Mouse (Mus musculus) adrenal gland, postnatal 0 days (tissue): ENCODE data around the gene Pcf11. TPM values are rescaled to one million over a fixed set of nuclear protein-coding genes. Genes with fewer than 3 reads are reported as not detected.

Experiments
- polyA plus RNA-seq: library from polyadenylated mRNA; unstranded; fragments of >200 nt; fragmentation: Nextera tagmentation; extraction: Ambion mirVana; gene quantifications from 2 replicates; pipeline ENCODE4 v1.2.1, GENCODE M21; 2015

The Pcf11 gene
- polyA plus RNA-seq, result 11.5 and 16.2 TPM in 2 replicates

DNA sequence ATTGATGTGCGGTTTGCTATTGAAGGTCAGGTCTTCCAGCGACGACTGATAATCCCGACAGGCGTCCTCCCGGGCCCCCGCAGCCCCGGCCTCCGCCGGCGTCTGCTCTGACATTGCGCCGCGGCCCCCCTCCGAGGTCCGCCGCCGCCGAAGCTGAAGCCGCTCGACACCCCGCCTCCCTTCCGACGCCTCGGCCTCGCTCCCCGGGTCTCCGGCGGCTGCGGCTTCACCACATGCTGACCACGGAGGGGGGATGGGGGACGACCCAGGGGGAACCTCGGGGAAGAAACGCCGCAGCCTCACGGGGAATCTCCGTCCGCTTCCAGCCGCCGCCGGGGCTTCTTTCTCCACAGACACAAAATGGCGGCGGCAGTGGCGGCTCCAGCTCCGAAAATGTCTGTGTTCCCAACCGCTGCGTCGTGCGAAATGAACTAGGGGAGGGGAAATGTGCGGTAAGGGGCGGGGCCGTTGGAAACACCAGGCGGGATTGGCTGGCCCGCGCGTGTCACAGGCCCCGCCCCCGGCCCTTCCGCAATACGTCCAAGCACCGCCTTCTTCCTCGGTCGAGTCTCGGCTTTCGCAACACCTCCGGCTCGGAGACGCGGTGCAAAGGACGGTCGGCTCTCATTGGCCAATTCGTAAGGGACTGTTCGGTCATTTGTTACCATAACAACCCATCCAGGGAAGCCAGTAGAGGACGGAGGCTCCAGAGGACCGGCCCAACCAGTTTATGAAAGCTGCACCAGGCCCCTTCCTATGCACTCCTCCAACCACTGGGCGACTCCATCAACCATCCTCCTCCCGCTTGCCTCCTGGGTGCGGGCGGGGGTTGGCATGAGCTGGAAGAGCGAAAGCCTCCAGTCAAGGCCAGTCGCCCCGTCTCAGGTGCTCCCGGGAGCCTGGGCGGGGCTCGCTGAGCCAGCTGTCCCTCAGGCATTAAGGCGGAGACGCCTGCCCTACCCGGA lies at the start of gene Pcf11:
Gene Pcf11, minus strand, starts transcription at position 428 of the 965 bp plus-strand sequence.

DNA sequence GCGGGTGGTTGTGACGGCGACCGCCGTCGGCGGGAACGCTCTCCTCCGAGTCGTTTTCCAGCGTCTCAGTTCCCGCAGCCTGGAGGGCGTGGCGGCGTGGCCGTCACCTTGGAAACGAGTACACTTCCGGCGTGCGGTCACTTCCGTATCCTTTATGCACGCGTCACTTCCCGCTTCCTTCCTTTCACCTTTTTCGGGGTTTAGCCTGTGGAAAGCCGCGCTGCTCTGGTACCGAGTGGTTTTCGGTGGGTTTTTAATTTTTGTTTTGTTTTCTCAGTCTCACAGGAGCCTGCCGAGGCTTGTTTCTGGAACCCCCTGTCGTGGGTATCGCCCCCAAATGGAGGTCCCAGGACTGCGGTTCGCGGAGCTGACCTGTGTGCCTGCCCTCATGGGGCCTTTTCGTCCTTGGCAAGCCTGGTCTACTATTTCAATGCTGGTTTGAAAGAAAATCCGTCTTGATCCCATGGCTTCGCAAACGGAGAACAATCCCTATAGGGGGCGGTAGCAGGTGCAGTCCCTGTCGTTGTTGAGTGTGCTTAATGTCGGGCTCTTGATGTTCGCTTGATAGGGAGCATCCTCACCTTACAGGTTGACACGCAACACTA lies 32.6 kb downstream of the Pcf11 start, which contains the start of gene Ankrd42:
Gene Ankrd42, minus strand, starts transcription at position 122 of the 605 bp plus-strand sequence.

Other genes with a start within 250 kb of the Pcf11 start
- gene Ccdc90b, start 108.8 kb downstream of the Pcf11 start, polyA plus RNA-seq, result 124 and 129 TPM in 2 replicates
- gene Ankrd42, start 32.8 kb downstream of the Pcf11 start, polyA plus RNA-seq, result 5.7 and 10.1 TPM in 2 replicates
- gene Rab30, start 71.7 kb upstream of the Pcf11 start, polyA plus RNA-seq, result 8.7 and 11.6 TPM in 2 replicates
- 2.6 and 4.4 TPM in 2 replicates for gene Ddias, start 204.3 kb upstream of the Pcf11 start, polyA plus RNA-seq
- 11.3 and 15.2 TPM in 2 replicates for gene Prcp, start 204.5 kb upstream of the Pcf11 start, polyA plus RNA-seq